Mouse (Mus musculus): Measurements from ENCODE around the gene Serpina12. TPM values are rescaled to one million over a fixed set of nuclear protein-coding genes. Genes with fewer than 3 reads are reported as not detected.
A peak's percentile ranks its signal among the peaks of the same experiment; 100 is the strongest.

Serpina12 gene
- total RNA-seq, 2 experiments from 2014 or later = not detected

- DNase-seq (ENCODE audit: extremely low spot score in 1 of 2, low spot score in 2 of 2) = no peak
- intact Hi-C loops (cut with DNase I) = no loop called here
- no peak overlapping the region for H3K4me3 ChIP-seq
- H3K27ac ChIP-seq = no peak overlapping the region
- TF ChIP-seq CTCF (IDR thresholded peaks at IDR 0.05) = no peak
Observed at GRCm38 (mm10) chr12:104002569-104003237, 41.5 kb downstream of the Serpina12 start.

GRCm38 (mm10) chr12:104000594-104000993, 43.6 kb downstream of the Serpina12 start:
- intact Hi-C loops (cut with DNase I) = no loop called here
- Histone ChIP-seq H3K27ac (no peak overlapping the region), H3K4me3 (no peak overlapping the region)
- DNase-seq (ENCODE audit: extremely low spot score in 1 of 2, low spot score in 2 of 2) = no peak
- no peak for TF ChIP-seq CTCF (IDR thresholded peaks at IDR 0.05)

GRCm38 (mm10) chr12:103999611-104000010, 44.6 kb downstream of the Serpina12 start:
- intact Hi-C loops (cut with DNase I) = no loop called here
- no peak for DNase-seq (ENCODE audit: extremely low spot score in 1 of 2, low spot score in 2 of 2)
- no peak overlapping the region for H3K27ac ChIP-seq
- H3K4me3 ChIP-seq = no peak overlapping the region
- TF ChIP-seq CTCF (IDR thresholded peaks at IDR 0.05) = no peak

GRCm38 (mm10) chr12:103996513-103996912, 47.7 kb downstream of the Serpina12 start:
- intact Hi-C loops (cut with DNase I) = no loop called here
- TF ChIP-seq CTCF (IDR thresholded peaks at IDR 0.05) = no peak
- no peak overlapping the region for H3K4me3 ChIP-seq
- no peak overlapping the region for H3K27ac ChIP-seq
- DNase-seq (ENCODE audit: extremely low spot score in 1 of 2, low spot score in 2 of 2) = no peak

- intact Hi-C loops (cut with DNase I) = loop anchor here (1.0 to 2.0 kb wide), 2 partner anchors 74 to 423 kb away; no protein-coding TSS in a partner anchor
- Histone ChIP-seq H3K27ac (no peak overlapping the region), H3K4me3 (no peak overlapping the region)
- DNase-seq (ENCODE audit: extremely low spot score in 1 of 2, low spot score in 2 of 2) = peak; percentile 83 to 86
- peak; percentile 74 for TF ChIP-seq CTCF (IDR thresholded peaks at IDR 0.05)
Observed at GRCm38 (mm10) chr12:103995292-103996072, 48.8 kb downstream of the Serpina12 start.

- Histone ChIP-seq H3K4me3 (no peak overlapping the region), H3K27ac (no peak overlapping the region)
- DNase-seq (ENCODE audit: extremely low spot score in 1 of 2, low spot score in 2 of 2) = no peak
- intact Hi-C loops (cut with DNase I) = no loop called here
- no peak for TF ChIP-seq CTCF (IDR thresholded peaks at IDR 0.05)
Observed at GRCm38 (mm10) chr12:103992945-103993344, 51.3 kb downstream of the Serpina12 start.

- DNase-seq (ENCODE audit: extremely low spot score in 1 of 2, low spot score in 2 of 2) = no peak
- TF ChIP-seq CTCF (IDR thresholded peaks at IDR 0.05) = no peak
- Histone ChIP-seq H3K4me3 (no peak within 1 kb of the TSS), H3K27ac (no peak within 1 kb of the TSS)
- intact Hi-C loops (cut with DNase I) = no loop called here
Observed at GRCm38 (mm10) chr12:103989857-103990256, 54.4 kb downstream of the Serpina12 start, which contains the start of gene Serpina11. TSS of gene Serpina11 (minus strand) at chr12:103989957.

- no peak for TF ChIP-seq CTCF (IDR thresholded peaks at IDR 0.05)
- H3K27ac ChIP-seq = no peak overlapping the region
- no peak for DNase-seq (ENCODE audit: extremely low spot score in 1 of 2, low spot score in 2 of 2)
- intact Hi-C loops (cut with DNase I) = no loop called here
- no peak overlapping the region for H3K4me3 ChIP-seq
Observed at GRCm38 (mm10) chr12:103989514-103989767, 54.8 kb downstream of the Serpina12 start.

- H3K4me3 ChIP-seq = no peak overlapping the region
- TF ChIP-seq CTCF (IDR thresholded peaks at IDR 0.05) = no peak
- no peak overlapping the region for H3K27ac ChIP-seq
- no peak for DNase-seq (ENCODE audit: extremely low spot score in 1 of 2, low spot score in 2 of 2)
- intact Hi-C loops (cut with DNase I) = no loop called here
Observed at GRCm38 (mm10) chr12:103988754-103989513, 55.3 kb downstream of the Serpina12 start.

GRCm38 (mm10) chr12:103985868-103986267, 58.4 kb downstream of the Serpina12 start:
- Histone ChIP-seq H3K27ac (no peak overlapping the region), H3K4me3 (no peak overlapping the region)
- no peak for TF ChIP-seq CTCF (IDR thresholded peaks at IDR 0.05)
- DNase-seq (ENCODE audit: extremely low spot score in 1 of 2, low spot score in 2 of 2) = no peak
- intact Hi-C loops (cut with DNase I) = no loop called here

- peak; percentile 82 for TF ChIP-seq CTCF (IDR thresholded peaks at IDR 0.05)
- DNase-seq (ENCODE audit: extremely low spot score in 1 of 2, low spot score in 2 of 2) = peak in 1 of 2 experiments; percentile 64
- intact Hi-C loops (cut with DNase I) = no loop called here
- H3K4me3 ChIP-seq = no peak overlapping the region
- H3K27ac ChIP-seq = no peak overlapping the region
Observed at GRCm38 (mm10) chr12:103984935-103985334, 59.3 kb downstream of the Serpina12 start.

Measured in left cerebral cortex, adult 2 months (tissue).